Mouse (Mus musculus): ENCODE results near the gene Gfpt2. TPM values are rescaled to one million over a fixed set of nuclear protein-coding genes. Genes with fewer than 3 reads are reported as not detected.

Gfpt2 gene
- not detected for total RNA-seq (2023)

DNA sequence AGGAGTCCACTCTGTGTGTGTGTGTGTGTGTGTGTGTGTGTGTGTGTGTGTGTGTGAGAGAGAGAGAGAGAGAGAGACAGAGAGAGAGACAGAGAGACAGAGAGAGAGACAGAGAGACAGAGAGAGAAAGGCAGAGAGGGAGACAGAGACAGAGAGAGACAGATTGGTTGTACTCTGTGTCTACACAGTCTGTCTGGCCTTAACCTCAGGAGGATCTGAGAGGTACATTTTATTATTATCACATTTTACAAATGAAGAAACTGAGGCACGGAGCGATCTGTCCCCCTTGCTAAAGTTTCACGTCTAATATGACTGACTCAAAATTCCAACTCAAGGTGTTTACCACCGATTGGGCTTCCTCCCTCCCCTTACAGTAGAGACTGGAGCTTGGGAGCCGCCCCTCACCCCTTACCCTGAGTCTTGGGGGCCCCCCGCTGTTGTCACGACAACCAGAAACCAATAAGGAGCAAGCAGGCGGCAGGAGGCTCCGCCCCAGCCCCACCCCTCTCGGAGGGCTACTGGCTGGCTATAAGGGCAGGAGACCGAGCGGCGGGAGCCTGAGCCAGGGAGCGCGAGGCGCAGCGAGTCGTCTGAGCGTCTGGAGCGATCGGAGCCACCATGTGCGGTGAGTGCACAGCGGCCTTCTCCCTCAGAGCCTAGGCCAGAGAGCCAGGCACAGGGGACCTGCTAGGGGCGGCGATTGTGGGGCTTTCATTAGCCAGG is at the start of gene Gfpt2:
Gene Gfpt2, plus strand, starts transcription at position 560 of the 723 bp plus-strand sequence.

DNA sequence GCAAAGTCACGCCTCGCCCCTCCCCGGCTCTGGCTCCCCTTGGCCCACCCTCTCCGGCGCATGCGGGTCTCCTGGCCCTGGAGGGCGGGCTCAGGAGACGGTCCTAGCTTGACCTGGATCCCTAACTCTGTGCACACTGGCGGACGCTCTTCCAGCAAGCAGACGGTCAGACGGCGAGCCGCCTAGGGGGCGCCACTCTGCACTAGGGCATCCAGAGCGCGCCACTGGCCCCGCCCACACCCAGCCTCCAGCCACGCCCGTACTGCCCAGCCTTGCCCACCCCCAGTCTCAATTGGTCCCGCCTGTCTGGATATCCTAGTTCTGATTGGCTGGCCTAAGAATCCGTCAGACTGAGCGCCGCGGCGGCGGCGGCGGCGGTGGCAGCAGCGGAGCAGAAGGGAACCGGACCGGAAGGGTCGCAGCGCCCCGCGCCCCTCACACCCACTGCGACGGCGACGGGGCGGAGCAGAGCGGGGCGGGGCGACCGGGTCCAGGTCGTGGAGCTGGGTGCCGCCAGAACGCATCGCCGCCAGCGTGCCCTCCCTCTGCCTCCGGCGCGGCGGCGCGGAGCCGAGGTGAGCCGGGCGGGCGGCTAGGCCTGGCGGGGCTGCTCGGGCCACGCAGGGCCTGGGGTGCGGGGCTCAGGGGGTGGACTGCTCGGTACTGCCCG is 52.6 kb downstream of the Gfpt2 start, which contains the start of gene Mapk9:
Gene Mapk9, plus strand, starts transcription at position 351 of the 670 bp plus-strand sequence.

Other genes with a start within 250 kb of the Gfpt2 start
- not detected for gene Olfr1380, start 237.3 kb upstream of the Gfpt2 start, total RNA-seq (2023)
- gene Flt4, start 184.9 kb upstream of the Gfpt2 start, total RNA-seq (2023): 0.27 TPM
- gene Scgb3a1, start 130.6 kb upstream of the Gfpt2 start, total RNA-seq (2023): not detected
- 87.1 TPM for gene Cnot6, start 81.5 kb upstream of the Gfpt2 start, total RNA-seq (2023)
- gene Mapk9, start 52.6 kb downstream of the Gfpt2 start, total RNA-seq (2023): 47.4 TPM
- gene Rasgef1c, start 107.7 kb downstream of the Gfpt2 start, total RNA-seq (2023): not detected
- gene Rnf130, start 231.2 kb downstream of the Gfpt2 start, total RNA-seq (2023): 19.4 TPM

All from CD4-positive naive resting alpha-beta T cell, adult 57 days (primary cell).